Comparison of ENCODE assay signal across 16 mouse cellular contexts in the genomic region with DNA sequence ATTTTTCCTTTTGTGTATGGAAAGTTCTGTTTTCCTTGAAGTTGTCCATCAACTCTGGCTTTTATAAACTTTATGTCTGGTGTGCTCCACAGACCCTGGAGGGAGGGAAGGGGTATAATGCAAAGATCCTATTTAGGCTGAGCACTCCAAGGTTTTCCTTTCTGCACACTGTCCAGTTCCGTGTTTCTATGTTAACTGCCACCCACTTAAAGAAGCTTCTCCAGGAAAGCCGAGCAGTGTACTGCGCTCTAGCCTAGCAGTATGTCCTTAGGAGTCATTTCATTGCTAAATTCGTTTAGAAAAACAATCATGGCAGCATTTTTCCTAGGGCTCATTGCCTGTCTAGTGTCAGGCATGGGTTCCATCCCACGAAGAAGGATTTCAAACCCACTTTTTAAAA.
DNase-seq lines count a peak whose midpoint lies in the region; ATAC-seq lines count a peak whose summit lies in the region.
"Had no signal": no experiment of that assay in that cellular context is flagged by ENCODE, and none has a peak within 500 bp of the region (broad histone marks: within the 10 kb centered on the region; RNA-seq: fewer than 3 reads in every experiment).

No protein-coding gene starts in this region.

- peak; percentile 90 for ATAC-seq in frontal cortex, adult (ENCODE audit: low TSS enrichment)
- ATAC-seq: activated CD4-positive, CD25-positive, alpha-beta regulatory T cell, adult 4 months; CD4-positive, CD25-positive, alpha-beta regulatory T cell, adult 4 months; Patski had no signal

- DNase-seq in frontal cortex, postnatal 25 days (ENCODE audit: low spot score in 2 of 2) = no peak
- DNase-seq: adrenal gland, adult 2 months; adrenal gland, adult 8-10 months; adrenal gland, postnatal 10 days; adrenal gland, postnatal 14 days; adrenal gland, postnatal 25 days; adrenal gland, postnatal 36 days; B cell, adult 2 months; cerebellum, adult 11 months; cerebellum, adult 11-12 months; cerebellum, adult 18-20 months; cerebellum, adult 2 months had no signal
